Mouse (Mus musculus): ENCODE data around the gene Atp13a5.

DNA sequence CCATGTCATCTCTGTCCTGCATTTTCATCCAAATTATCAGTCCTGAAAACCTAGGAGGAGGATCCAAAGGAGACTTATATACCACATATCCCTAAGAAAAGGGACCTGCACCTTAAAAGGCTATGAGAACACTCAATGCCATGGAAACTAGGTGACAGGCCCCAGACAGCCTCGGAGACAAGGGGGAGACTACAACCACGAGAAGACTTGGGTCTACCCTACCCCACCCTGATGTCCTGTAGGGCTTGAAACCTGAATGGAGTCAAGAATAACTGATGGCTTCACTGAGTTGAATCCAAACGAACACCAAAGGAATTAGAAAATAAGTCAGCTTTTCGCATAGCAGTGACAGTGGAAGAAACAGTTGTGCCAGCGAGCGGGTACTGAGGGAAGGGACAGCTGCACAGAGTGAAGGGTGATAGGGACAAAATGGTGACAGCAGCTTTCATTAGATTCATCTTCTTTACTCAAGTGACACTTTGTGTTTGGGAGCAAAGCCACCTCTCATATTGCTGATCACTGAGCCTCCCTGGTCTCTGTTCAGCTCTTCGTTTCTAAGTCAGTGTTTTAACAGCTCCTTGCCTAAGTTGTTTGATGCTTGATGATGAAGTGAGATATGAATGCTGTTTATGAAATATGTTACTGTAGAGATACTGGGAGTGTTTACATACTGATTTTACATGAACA, 53.2 kb downstream of the Atp13a5 start:
- no peak for TF ChIP-seq ZNF384 (IDR thresholded peaks at IDR 0.05; ENCODE audit: low read depth, low read length)
- no peak for TF ChIP-seq CHD1 (IDR thresholded peaks at IDR 0.05; ENCODE audit: low read depth, low read length)
- no peak for TF ChIP-seq EP300 (IDR thresholded peaks at IDR 0.05; ENCODE audit: low read depth in 1 of 2, low read length in 2 of 2)
- TF ChIP-seq POLR2A (IDR thresholded peaks at IDR 0.05; ENCODE audit: control insufficient read depth in 1 of 2, insufficient read depth in 1 of 2, low read depth in 1 of 2, low read length in 2 of 2, poor library complexity in 1 of 2), result no peak
- TF ChIP-seq CTCF (IDR thresholded peaks at IDR 0.05 in 2 of 3, conservative IDR thresholded peaks at IDR 0.05 in 1 of 3; ENCODE audit: control insufficient read depth in 1 of 3, insufficient read depth in 1 of 3, low read depth in 2 of 3, low read length in 3 of 3, poor library complexity in 1 of 3, severe bottlenecking in 1 of 3), result no peak
- TF ChIP-seq MYC (IDR thresholded peaks at IDR 0.05; ENCODE audit: low read depth, low read length), result no peak
- no peak for TF ChIP-seq GATA1 (IDR thresholded peaks at IDR 0.05; ENCODE audit: low read depth, low read length)
- no peak for TF ChIP-seq UBTF (IDR thresholded peaks at IDR 0.05; ENCODE audit: borderline replicate concordance, insufficient read depth, low read depth, low read length)
- no peak for TF ChIP-seq TCF12 (IDR thresholded peaks at IDR 0.05; ENCODE audit: low read depth, low read length)
- TF ChIP-seq ZC3H11A (IDR thresholded peaks at IDR 0.05; ENCODE audit: low read depth, low read length), result no peak
- no peak for TF ChIP-seq E2F4 (IDR thresholded peaks at IDR 0.05; ENCODE audit: borderline replicate concordance, low read depth, low read length)
- TF ChIP-seq JUND (IDR thresholded peaks at IDR 0.05; ENCODE audit: low read depth, low read length), result no peak
- no peak for TF ChIP-seq NELFE (IDR thresholded peaks at IDR 0.05; ENCODE audit: low read depth, low read length)
- no peak for TF ChIP-seq MEF2A (IDR thresholded peaks at IDR 0.05; ENCODE audit: extremely low read depth, insufficient replicate concordance, low read depth, low read length, poor library complexity, severe bottlenecking)

Measured in MEL (cell line).